Mouse (Mus musculus) natural killer cell, adult 2 months (primary cell): ENCODE results near the gene Tmem183a.

ENCODE experiments used
- DNase-seq, 2 experiments: peaks; one replicate each; pipeline ENCODE4 v3.0.0; 2022; ENCODE audit warnings: low spot score in 2 of 2

The Tmem183a gene

DNA sequence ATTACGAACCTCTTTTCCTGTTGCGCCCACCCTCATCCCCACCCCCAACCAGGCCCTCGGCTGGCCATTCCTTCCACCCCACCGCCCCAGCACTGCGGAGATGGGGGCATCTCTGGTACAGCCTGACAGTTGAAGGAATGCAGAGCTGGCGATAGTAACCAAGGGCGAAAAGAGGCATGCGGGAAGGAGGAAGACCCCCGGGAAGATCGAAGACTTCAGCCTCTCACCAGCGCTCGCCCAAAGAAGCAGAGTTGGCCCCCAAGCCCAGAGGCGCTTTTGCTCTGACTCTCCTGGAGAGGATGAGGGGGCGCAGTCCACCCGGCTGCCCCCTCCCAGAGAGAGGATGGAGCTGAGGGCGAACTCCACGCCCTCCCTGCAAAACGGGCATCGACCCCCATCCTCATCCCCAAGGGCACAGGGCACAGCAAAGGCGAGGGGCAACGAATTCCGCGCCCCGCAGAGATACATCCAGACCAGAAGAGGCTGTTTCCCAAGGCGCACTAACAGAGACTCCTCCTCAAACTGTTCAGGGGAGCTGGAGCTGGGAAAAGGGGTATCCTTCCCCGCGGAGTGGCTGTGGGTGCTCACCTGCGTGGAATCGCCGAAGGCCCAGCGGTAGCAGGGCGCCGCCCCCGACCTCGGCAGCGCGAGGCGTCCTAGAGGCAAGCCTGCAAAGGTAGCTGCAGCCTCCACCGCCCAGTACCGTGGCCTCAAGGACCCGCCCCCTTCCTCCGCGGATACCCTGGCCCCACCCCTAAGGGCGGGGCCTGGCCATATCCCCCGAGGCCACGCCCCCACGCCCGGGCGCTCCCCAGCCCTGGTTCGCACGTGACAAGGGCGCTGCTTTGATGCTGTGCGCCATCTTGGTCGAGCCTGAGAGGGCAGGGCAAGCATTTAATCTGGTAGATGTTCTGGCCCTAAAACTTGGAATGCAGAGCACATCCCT is 17.5 kb downstream of the Tmem183a start:
- peak; percentile 76 to 84 for DNase-seq

DNA sequence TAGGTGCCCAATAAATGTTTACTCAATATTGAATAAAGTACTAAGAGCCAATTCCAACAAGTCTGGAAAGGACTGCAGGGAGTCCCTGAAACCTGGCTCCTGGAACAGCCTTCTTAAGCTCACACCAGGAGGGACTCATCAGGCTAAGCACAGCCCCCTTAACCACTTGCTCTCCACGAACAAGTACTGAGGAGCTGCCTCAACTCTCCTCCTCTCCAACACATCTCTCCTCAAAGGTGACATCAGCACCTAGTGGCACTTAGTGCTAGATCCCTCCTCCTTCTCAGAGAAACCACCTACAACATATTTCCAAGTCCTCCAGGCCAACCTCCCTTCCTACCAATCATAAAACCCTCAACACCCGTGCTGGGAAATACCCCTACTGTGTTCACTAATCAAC is 18.2 kb downstream of the Tmem183a start:
- DNase-seq, result no peak

DNA sequence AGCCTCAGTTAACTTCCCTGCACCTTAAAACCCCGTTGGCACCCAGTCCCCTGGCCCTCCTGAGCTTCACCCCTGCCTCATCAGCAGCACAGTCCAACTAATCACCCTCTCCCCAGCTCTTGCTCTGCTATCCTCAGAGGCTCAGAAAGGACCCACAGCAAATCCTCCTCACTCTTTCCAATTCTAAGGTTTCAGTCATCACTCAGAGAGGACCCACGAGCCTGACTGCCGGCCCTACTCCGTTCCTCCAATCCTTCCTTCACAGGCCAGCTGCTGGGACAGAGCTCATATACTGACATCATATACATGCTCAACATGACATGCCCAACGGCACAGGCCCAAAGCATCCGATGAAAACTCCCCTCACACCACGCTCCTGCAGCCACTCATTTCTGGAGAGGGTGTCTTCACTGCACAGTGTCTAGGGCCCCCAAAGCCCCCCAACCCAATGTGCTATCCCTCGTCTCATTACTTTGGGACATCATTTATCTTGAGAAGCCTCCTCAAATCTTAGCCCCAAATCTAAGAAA is 18.9 kb downstream of the Tmem183a start:
- DNase-seq, result no peak

DNA sequence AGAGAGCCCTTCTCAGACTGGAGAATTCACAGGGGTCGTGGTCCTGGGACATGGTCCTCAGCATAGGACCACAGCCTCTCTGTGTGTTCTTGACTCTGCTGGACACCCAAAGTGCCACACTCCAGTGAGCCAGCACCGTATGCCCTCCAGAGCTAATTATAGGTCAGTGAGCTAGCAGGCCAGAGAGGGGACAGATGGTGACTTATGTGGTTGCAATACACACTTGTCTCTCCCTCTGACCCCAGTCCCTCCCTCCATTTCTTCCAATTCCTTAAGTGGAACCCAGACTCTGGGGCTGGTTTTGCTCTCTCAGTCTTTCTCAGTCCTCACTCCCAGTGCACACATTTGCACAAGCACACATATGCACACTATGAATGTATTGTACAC is 19.5 kb downstream of the Tmem183a start:
- no peak for DNase-seq

DNA sequence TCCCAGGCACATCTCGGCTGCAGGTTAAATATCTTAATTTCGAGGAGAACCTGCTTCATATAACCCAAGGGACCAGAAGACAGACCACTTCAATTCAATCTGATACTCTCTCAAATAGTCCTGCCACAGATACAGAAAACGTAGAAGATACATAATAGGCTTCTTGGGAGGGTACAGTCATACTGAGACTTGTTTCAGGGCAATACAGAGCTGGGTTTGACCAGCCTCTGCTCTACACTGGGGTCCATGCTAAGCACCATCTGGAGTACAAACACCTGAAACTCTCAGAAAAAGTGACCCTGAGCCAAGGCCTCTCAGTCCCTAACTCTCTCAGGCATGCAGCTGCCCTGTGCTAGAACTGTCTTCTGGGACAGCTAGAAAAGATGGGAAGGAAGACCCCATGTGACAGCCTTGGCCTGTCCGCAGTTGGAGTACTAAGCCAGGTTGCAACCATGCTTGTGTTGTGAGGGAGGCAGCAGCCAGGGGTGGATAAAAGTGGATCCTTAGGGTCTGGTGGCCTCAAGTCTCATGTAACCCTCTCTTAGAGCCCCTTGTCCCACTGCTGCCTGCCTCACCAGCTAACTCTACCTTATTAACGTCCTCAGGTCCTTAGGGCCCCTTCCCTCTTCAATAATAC is 20.0 kb downstream of the Tmem183a start:
- DNase-seq, result no peak

DNA sequence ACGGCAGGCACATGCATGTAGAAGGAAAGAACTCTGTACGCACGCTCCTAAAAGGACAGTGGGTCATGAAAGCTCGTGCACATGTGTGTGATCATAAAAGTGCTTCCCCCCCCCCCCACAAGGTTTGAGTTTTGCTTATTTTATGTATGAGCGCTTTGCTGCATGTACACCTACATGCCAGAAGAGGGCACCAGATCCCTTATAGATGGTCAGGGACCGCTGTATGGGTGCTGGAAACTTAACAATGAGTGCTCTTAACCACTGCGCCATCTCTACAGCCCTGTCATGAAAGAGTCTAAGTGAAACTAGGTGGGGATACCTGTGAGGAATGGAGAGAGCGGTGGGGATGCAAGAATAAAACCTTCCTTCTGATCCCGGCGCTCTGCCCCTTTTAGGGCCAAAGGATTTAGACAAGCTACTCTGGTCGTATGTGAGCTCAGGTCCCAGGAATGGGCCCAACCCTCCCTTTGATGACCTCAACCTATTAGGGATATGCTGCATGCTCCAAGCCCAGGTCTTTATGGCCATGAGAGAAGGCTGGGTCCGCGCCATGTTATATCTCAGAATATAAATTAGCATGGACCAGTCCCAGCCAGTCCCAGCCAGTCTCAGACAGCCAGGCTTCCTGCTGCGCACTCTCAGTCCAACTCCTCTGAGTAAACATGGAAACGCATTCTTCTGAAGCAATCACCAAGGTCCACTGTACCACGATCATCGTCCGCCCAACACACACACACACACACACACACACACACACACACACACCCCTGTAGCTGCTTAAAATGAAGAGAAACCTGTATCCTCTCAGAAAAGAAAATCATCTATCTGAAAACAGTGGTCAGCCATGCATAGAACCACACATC is 21.8 kb downstream of the Tmem183a start:
- no peak for DNase-seq

DNA sequence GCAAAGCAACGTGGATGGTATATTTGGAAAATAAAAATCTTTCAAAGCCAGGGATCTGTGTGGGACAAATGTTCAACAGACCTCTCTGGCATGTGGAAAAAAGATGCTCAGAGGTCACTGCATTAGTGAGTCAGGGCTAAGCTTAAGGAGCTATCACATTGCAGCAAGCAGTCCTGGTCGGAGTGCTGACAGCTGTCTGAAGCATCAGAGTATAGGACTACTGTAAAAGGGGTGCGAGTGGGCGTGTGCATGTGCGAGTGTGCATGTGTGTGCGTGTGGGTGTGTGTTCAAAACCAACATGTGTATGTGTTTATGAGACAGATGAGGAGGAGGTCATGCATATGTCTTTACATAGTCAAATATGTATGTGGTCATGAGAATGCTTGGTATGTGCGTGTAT is 22.6 kb downstream of the Tmem183a start:
- DNase-seq, result no peak

DNA sequence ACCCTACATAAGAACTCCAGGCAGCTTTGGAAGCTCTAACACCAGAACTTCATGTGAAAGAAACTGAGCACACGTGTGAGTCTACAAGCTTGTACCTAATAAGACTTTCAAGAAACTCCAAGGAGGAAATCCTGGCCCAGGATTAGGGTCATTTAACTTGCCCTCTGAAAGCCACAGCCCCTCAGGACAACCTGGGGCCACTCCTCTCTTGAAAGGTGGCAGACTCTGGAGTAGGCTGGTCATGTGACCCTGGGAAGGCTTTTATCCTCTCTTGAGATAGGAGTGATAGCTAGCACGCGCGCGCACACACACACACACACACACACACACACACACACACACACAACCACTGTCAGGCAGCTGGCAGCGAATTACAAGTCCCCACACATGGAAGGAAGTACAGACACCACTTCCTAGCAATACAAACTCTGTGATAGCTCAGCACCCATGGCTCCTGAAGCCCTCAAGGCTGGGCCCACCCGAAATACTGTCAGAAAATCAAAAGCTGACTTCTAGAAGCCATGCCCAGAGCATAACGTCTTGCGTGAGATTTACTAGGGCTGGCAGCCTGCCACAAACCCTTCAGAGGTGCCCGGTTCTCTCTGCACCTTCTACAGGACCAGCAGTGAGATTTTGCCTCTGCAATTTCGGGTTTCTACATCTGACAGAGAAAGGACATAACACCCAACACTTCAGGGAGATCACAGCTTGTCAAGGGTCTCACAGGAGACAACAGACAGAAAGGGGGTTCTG is 24.6 kb downstream of the Tmem183a start:
- DNase-seq, result no peak

DNA sequence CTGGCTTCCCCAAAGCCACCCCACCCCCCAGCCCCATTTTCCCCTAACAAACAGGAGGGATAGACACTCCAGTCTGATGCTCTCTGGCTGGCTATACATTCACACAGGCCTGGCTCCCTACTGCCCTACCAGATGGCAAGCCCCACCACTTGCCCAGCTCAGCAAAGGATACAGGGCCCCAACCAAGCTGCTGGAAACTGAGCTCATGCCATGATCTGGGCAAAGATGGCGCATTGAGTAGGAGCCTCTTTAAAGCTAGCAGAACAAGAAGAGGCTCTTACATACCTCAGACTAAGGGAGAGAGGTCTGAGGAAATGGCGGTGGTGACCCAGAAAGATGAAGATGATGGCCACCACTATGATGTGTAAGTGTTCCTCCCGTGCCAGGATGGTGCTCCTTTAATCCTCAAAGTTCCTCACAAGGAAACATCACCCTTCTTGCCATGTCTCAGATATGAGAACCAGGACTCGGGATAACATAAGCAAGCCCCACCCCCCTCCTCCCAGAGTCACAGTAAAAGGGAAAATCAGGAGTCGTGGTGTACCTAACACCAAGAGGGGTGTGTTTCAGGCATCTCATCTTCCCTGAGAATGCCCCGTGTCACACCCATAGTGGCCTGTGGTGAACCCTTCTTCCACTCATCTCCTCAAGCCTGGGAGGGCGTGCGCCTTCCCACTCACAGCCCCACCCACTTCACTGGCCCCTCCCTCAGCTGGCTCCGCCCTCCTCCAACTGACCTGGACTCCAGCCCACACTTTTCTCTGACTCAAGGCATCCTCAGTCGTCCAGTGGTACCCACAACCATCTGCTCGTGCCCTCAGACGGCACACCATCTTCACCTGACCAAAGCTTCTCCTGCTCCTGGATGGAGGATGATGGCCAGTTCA is 25.6 kb downstream of the Tmem183a start:
- DNase-seq, result no peak

DNA sequence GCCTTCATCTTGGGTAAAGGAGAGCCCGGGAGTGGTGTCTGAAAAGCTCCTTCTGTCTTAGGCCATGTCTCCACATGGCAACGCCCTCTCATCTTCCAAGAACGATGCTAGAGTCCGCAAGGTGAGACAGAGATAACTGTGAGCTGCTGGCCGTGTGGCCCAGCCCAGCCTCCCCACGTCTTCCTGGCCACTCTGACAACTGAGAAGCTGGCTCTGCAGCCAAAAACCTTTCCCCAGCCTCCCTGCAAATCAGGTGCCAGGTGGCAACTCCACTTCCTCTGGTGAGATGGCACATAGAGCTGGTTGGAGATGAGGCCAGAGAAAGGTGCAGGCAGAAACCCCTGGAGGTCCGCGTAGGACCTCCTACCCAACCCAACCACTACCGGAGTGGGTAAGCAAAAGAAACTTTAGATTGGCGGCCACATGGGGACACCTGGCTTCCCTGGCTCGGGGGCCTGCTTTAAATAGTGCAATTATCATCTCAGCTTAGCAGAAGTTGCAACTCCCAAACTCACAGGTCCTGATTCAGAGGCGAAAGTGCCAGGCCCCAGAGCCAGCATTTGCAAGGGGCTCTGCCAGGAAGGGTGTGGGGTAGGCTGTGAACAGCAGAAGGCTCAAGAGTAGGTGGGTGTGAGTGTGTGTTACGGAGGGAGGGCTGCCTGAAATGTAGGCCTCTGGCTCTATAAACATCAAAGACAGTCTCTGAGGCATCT is 26.4 kb downstream of the Tmem183a start:
- no peak for DNase-seq

DNA sequence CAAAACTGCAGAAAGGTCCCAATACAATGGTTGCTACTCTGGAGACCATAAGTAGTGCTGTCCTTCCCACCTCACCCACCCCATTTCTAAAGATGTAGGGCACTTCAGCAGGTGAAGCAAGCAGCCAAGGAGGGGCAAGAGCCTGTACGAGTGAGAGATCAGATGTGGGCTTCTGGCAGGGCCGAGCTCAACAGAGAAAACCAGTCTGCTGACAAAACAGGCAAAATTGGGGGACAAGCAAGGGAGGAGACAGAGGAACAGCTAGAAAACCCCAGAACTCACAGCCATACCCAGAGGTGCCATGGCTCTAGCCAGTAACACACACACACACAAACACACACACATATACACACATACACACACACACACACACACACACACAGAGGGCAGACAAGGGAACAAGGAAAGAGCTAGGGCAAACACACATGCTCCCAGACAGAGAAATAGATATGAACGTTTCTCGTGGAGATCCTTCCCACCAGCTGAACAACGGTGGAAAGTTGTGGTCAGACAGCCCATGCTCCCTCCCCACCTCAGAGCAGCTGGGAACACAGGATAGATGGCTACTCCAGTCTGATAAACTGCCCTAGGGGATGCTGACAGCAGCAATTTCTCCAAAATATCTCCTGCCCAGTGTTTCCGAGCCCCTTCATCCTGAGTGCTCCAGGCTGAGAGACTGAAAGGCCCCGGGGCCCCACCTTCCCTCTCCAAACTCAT is 27.5 kb downstream of the Tmem183a start:
- DNase-seq, result no peak

DNA sequence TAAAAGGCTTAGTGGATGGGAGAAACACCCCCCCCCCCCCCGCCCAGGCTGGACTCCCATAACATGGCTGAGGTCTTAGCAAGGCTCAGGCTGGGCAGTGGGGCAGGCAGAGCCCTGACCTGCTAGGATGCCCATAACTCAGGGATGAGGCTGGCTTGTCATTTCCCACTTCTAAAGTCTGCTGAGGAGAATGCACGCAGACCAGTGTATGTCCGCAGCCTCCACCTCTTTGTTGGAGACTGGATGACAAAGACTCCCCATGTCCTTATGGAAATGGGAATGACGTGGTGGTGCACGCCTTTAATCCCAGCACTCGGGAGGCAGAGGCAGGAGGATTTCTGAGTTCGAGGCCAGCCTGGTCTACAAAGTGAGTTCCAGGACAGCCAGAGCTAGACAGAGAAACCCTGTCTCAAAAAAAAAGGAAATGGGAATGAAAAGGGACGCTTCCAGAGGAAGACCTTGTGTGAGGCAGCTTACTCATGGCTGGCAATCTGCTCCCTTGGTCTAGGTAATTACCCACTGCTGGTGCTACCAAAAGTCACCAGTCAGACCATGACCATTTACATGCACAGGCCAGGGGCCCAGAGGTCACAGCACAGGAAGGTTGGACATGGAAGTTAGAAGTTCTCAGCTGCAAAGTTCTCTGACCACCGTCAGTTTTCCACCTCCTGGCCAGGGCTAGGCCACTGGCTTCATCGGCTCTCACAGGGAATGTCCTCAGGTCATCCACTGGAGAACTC is 28.2 kb downstream of the Tmem183a start:
- DNase-seq, result no peak

DNA sequence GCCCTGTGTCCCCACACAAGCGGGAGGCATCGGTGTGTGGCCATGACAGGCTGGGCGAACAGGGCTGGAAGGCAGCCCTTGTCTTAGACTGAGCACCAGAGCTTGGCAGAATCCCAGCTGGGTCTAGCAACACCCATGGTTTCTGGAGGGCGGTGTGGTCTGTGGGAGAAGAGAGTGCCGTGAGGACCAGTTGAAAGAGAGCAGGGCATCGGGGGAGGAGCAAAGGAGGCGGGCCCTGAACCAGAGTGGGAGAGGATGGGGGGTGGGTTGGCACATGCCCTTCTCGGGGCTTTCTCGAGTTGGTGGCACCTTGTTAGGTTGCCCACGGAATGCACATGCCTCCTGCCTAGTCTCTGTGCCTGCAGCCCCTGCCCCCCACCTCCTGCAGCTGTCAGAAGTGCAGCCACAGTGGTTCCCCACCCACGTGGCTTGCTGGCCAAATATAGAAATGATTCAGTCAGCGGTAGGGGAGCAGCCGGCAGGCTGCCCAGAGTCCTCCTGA is 29.0 kb downstream of the Tmem183a start, which contains the start of gene Ppfia4:
TSS of gene Ppfia4 (minus strand) at position 159 of the 502 bp plus-strand sequence.
- DNase-seq, result peak in 1 of 2 experiments; percentile 24

DNA sequence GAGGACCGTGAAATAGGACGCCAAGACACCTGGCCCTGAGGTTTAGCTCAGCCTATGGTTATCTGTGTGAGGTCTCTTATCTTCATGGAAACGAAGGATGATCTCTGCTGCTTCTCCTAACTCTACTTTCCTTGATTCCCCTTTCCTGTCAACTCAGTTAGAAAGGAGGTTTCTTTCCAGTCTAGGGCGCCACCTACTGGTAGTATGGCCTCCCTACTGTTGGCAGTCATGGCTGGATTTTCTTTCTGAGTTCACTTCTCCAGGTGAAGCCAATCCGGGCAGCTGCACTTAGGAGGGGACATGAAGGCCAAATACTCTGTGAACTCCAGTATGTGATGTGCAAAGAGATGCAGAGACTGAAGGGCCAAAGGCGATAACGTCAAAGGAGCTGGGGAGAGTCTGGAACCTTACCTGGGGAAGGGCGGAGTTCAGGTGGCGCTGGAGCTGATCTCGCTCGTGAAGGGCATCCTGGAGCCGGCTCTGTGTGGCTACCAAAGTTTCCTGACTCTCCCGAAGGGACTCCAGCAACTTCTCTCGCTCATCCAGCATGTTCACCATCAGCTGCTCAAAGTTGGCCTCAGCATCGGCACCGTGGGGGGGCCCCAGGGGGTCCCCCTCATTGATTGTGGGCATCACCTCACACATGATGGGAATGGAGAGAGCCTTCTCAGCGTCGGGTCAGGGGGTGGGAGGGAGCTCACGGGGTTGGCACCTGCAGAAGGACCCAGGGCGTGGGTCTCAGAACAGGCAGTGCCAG is 29.7 kb downstream of the Tmem183a start:
- peak; percentile 38 to 63 for DNase-seq

DNA sequence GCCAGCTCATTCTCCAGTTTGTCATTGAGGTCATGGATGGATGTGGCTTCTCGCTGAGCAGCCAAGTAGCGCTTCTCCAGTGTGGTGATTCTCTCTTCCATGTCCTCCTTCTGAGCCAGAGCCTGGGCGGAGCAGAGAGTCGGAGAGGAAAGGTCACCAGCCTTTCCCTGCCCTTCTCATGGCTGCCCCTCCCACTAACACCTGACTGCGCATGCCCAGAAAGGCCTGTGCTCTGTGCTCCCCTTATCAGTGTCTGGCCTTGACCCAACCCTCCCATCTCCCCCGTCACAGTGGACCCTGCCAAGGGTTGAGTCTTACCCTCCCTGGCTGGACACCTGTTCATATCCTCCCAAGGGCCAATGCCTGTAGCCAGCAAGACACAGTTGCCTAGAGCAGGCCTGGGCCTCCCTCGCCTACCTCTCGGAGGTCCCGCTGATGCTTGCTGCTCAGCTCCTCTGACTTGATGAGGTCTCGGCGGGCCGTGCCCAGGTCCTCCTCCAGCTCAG is 34.9 kb downstream of the Tmem183a start:
- no peak for DNase-seq

DNA sequence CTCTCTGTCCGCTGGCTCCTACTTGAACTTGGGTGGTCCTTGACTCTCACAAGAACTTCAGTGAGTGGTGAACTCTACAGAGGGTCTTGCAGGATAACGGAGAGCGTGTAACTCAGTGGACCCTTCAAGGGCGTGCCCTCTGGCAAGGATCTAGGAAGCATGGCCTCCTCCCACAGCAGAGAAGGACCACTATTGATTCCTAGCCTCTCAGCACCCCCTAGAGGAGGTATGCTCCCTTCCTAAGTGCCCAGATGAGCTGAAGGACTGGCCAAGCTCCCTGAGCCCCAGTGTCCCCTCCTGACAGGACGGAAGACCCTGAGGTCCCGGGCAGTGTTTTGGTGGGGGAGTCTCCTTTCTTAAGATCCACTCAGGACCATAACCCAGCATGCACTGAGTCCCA is 39.2 kb downstream of the Tmem183a start:
- no peak for DNase-seq
